Mouse (Mus musculus): Measurements from ENCODE around the gene Aes.

DNA sequence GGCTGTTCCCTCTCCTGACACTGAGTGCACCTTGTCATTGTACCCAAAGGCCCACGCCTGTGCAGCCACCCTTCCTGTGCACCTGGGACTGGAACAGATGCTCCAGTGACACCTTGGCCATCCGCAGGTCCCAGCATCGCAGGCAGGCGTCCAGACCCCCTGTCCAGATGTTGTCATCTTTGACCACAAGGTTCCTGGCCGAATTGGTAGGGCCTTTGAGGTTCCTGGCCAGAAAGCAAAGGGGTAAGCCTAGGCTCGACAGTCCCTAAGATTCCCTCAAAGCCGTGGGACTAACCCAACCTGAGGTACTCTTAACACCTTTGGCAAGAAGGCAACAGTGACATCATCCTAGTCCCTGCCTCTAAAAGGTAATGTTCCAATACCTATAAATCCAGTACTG, 33.3 kb downstream of the Aes start:
- no peak for TF ChIP-seq CTCF (IDR thresholded peaks at IDR 0.05; ENCODE audit: low read depth)
- TF ChIP-seq EP300 (IDR thresholded peaks at IDR 0.05; ENCODE audit: low read depth) = no peak
